Mouse (Mus musculus): ENCODE measurements around the gene Tldc2.

The Tldc2 gene

GRCm38 (mm10) chr2:157086796-157087195 lies at the start of gene Tldc2:
TSS of gene Tldc2 (plus strand) at chr2:157087055.
- CTCF ChIA-PET = interaction anchor here (0.7 kb wide), 1 partner anchor 368 kb away, joined by 6 read pairs; no protein-coding TSS in a partner anchor

- CTCF ChIA-PET = no interaction called here
Observed at GRCm38 (mm10) chr2:157037303-157037702, 49.6 kb upstream of the Tldc2 start.

GRCm38 (mm10) chr2:157039900-157040648 lies 46.8 kb upstream of the Tldc2 start:
- CTCF ChIA-PET = no interaction called here

GRCm38 (mm10) chr2:157040649-157041046 lies 46.2 kb upstream of the Tldc2 start:
- CTCF ChIA-PET = interaction anchor here (0.7 kb wide), 1 partner anchor 46 kb away, joined by 4 read pairs; no protein-coding TSS in a partner anchor

- CTCF ChIA-PET = interaction anchor here (0.7 kb wide), 1 partner anchor 47 kb away, joined by 4 read pairs; no protein-coding TSS in a partner anchor
Observed at GRCm38 (mm10) chr2:157041421-157041820, 45.4 kb upstream of the Tldc2 start.

GRCm38 (mm10) chr2:157043556-157043955 lies 43.3 kb upstream of the Tldc2 start:
- CTCF ChIA-PET = interaction anchor here (0.7 kb wide), 1 partner anchor 48 kb away, joined by 3 read pairs; no protein-coding TSS in a partner anchor

- CTCF ChIA-PET = interaction anchor here (0.7 kb wide), 1 partner anchor 48 kb away, joined by 3 read pairs; no protein-coding TSS in a partner anchor
Observed at GRCm38 (mm10) chr2:157043987-157044386, 42.9 kb upstream of the Tldc2 start.

- CTCF ChIA-PET = no interaction called here
Observed at GRCm38 (mm10) chr2:157045932-157046331, 40.9 kb upstream of the Tldc2 start.

GRCm38 (mm10) chr2:157046956-157047355 lies 39.9 kb upstream of the Tldc2 start:
- CTCF ChIA-PET = interaction anchor here (0.6 kb wide), 1 partner anchor 121 kb away, joined by 5 read pairs; no protein-coding TSS in a partner anchor

GRCm38 (mm10) chr2:157048395-157049181 lies 38.3 kb upstream of the Tldc2 start:
- CTCF ChIA-PET = no interaction called here

GRCm38 (mm10) chr2:157049831-157050243 lies 37.0 kb upstream of the Tldc2 start:
- CTCF ChIA-PET = interaction anchor here (0.7 kb wide), 1 partner anchor 1957 kb away, joined by 3 read pairs; no protein-coding TSS in a partner anchor

- CTCF ChIA-PET = no interaction called here
Observed at GRCm38 (mm10) chr2:157052448-157052847, 34.4 kb upstream of the Tldc2 start.

- CTCF ChIA-PET = no interaction called here
Observed at GRCm38 (mm10) chr2:157053124-157053523, 33.7 kb upstream of the Tldc2 start.

GRCm38 (mm10) chr2:157053787-157054186 lies 33.1 kb upstream of the Tldc2 start:
- CTCF ChIA-PET = no interaction called here

- CTCF ChIA-PET = interaction anchor here (0.6 kb wide), 1 partner anchor 1106 kb away, joined by 5 read pairs; no protein-coding TSS in a partner anchor
Observed at GRCm38 (mm10) chr2:157054297-157054696, 32.6 kb upstream of the Tldc2 start.

- CTCF ChIA-PET = interaction anchor here (0.6 kb wide), 1 partner anchor 1105 kb away, joined by 5 read pairs; no protein-coding TSS in a partner anchor
Observed at GRCm38 (mm10) chr2:157054816-157055215, 32.0 kb upstream of the Tldc2 start.

GRCm38 (mm10) chr2:157055721-157056120 lies 31.1 kb upstream of the Tldc2 start:
- CTCF ChIA-PET = no interaction called here

- CTCF ChIA-PET = no interaction called here
Observed at GRCm38 (mm10) chr2:157057186-157057585, 29.7 kb upstream of the Tldc2 start.

GRCm38 (mm10) chr2:157057758-157058157 lies 29.1 kb upstream of the Tldc2 start:
- CTCF ChIA-PET = no interaction called here

GRCm38 (mm10) chr2:157058342-157058998 lies 28.4 kb upstream of the Tldc2 start:
- CTCF ChIA-PET = no interaction called here

- CTCF ChIA-PET = no interaction called here
Observed at GRCm38 (mm10) chr2:157059166-157059565, 27.7 kb upstream of the Tldc2 start.

- CTCF ChIA-PET = no interaction called here
Observed at GRCm38 (mm10) chr2:157060037-157060436, 26.8 kb upstream of the Tldc2 start.

Data from spleen, embryonic (tissue).